Mouse (Mus musculus): ENCODE results near the gene Slc35f1. TPM values are rescaled to one million over a fixed set of nuclear protein-coding genes. Genes with fewer than 3 reads are reported as not detected.

The Slc35f1 gene
- polyA plus RNA-seq, 1 experiment, result 16.3 TPM

DNA sequence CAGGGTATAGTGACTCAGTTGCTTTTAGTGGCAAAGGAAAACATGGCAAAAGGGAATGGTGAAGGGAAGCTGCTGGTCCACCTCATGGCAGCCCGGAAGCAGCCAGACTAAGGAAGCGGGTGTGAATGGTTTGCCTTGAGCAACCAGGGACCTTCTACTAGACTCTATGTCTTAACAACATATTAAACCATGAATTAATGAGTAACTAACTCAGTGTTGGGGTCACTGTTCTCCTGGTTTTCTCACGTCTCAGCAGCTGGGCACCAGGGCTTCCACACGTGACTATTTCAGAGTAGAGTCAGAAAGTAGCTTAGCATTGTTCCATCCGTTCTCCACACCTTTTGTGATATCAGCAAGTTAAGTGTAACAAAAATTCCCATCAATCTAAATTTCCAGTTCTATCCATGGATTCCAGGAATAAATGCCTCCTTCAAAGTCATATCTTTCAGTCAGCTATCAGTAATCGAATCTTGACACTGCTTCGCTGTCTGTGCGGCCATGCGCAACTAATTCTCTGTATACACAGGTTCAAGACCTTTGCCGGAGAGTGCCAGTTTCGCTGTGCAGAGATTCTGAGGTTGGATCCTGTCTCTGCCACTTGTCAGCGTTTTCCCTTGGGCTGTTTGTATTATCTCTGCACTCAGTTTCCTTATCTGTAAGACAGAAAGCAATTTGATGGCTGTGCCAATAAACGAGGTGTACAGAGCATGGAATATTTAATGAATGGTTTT, 65.8 kb downstream of the Slc35f1 start:
- Histone ChIP-seq H3K27me3 (ENCODE audit: control insufficient read depth, insufficient read depth, low read length) (no peaks in the 10 kb centered on the region), H3K27ac (ENCODE audit: insufficient read depth, low read length) (no peak overlapping the region), H3K4me1 (ENCODE audit: control insufficient read depth, insufficient read depth, low read length) (no peaks in the 10 kb centered on the region), H3K4me3 (replicated peaks; ENCODE audit: insufficient read depth, low read depth, low read length) (no peak overlapping the region)
- no peak for DNase-seq
- 71% methylated on average over 13 of the region's 13 CpGs for WGBS
- TF ChIP-seq POLR2A (IDR thresholded peaks at IDR 0.05; ENCODE audit: borderline replicate concordance, insufficient read depth, low read length) (no peak), CTCF (IDR thresholded peaks at IDR 0.05; ENCODE audit: borderline replicate concordance, insufficient read depth, low read depth, low read length) (no peak)

DNA sequence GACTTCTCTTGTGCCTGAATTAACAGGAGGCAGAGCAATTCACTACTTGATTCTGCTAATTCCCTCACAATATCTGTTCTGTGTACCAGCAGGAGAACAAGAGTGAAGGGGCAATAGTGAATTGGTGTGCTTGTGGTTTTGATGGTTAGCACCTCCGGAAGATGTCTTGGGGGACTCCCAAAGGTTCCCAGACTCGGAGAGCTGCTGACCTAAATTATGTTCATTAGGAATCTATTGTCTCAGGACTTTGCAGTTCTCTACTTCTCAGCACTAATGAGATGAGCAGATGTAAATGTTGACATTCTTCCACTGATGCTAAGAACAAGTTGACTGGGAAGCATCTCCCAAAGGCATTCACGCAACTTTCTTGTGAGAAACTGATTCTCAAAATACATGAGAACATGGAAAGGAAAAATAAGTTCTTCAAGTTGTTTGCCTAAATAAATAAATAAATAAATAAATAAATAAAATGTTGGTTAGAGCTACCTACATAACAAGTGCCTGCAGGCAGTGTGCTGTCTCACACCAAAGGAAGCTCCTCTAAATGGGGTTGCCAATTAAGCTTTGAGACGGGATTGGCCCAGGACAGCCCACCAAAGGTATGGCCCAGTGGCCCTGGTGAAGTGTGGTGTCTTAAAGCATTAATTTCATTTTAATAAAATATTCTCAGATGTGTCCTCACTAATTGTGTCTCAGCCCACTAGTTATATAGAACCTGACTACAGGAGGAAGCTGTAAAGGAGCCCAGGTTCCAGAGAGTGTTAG, 67.3 kb downstream of the Slc35f1 start:
- no peak for DNase-seq

DNA sequence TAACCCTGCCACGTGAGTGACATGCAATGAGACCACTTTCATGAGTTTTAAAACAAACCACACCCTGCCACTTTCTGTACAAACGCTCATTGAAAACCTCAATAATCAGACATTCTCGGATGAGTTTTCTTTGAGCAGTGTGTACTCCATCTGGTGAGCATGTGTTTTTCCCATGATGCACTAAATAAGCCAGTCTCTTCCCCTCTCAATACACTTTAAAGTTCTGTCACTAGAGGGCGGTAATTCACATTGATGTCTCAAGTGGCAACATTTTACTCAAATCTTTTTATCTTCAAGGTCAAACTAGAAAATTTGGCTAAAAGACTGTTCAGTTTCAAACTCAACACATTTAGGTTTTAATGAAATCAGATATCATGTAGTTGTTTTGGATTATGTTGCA, 68.3 kb downstream of the Slc35f1 start:
- DNase-seq, result peak in 1 of 2 experiments; percentile 20
- TF ChIP-seq CTCF (IDR thresholded peaks at IDR 0.05; ENCODE audit: borderline replicate concordance, insufficient read depth, low read depth, low read length) (no peak), POLR2A (IDR thresholded peaks at IDR 0.05; ENCODE audit: borderline replicate concordance, insufficient read depth, low read length) (no peak)
- 30% methylated on average over 4 of the region's 4 CpGs for WGBS

More for the DNA sequence above, 67.3 kb downstream of the Slc35f1 start:
- no peaks in the 10 kb centered on the region for H3K4me1 ChIP-seq (ENCODE audit: control insufficient read depth, insufficient read depth, low read length)
- no peak for TF ChIP-seq CTCF (IDR thresholded peaks at IDR 0.05; ENCODE audit: borderline replicate concordance, insufficient read depth, low read depth, low read length)
- no peak for TF ChIP-seq POLR2A (IDR thresholded peaks at IDR 0.05; ENCODE audit: borderline replicate concordance, insufficient read depth, low read length)
- H3K4me3 ChIP-seq (replicated peaks; ENCODE audit: insufficient read depth, low read depth, low read length), result no peak overlapping the region
- WGBS, result 89% methylated on average over 4 of the region's 4 CpGs
- H3K27me3 ChIP-seq (ENCODE audit: control insufficient read depth, insufficient read depth, low read length), result no peaks in the 10 kb centered on the region
- no peak overlapping the region for H3K27ac ChIP-seq (ENCODE audit: insufficient read depth, low read length)

DNA sequence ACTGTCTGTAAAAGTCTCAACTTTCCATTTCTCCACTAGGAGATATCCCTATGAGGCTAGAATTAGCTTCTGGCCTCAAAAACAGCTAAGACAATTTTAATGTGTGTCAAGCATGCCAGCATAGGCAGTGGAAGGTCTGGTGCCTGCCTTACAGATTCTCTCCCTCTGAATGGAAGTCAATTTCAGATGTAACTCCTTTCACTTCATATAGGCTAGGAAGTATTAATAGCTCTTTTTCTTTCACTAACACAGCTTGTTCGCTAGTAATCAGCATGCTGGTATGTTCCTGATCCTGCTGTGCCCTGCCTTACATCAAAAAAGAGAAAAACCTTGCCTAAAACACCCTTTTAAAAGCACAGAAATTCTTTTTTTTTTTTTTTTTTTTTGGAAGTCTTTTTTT, 70.2 kb downstream of the Slc35f1 start:
- WGBS, result 82% methylated on average over 1 of the region's 1 CpGs
- Histone ChIP-seq H3K4me3 (replicated peaks; ENCODE audit: insufficient read depth, low read depth, low read length) (no peak overlapping the region), H3K27me3 (ENCODE audit: control insufficient read depth, insufficient read depth, low read length) (no peaks in the 10 kb centered on the region), H3K4me1 (ENCODE audit: control insufficient read depth, insufficient read depth, low read length) (no peaks in the 10 kb centered on the region), H3K27ac (ENCODE audit: insufficient read depth, low read length) (no peak overlapping the region)
- TF ChIP-seq CTCF (IDR thresholded peaks at IDR 0.05; ENCODE audit: borderline replicate concordance, insufficient read depth, low read depth, low read length) (no peak), POLR2A (IDR thresholded peaks at IDR 0.05; ENCODE audit: borderline replicate concordance, insufficient read depth, low read length) (no peak)
- DNase-seq, result no peak

More for the DNA sequence above, 68.3 kb downstream of the Slc35f1 start:
- H3K27ac ChIP-seq (ENCODE audit: insufficient read depth, low read length), result no peak overlapping the region
- H3K4me3 ChIP-seq (replicated peaks; ENCODE audit: insufficient read depth, low read depth, low read length), result no peak overlapping the region
- no peaks in the 10 kb centered on the region for H3K4me1 ChIP-seq (ENCODE audit: control insufficient read depth, insufficient read depth, low read length)
- no peaks in the 10 kb centered on the region for H3K27me3 ChIP-seq (ENCODE audit: control insufficient read depth, insufficient read depth, low read length)

DNA sequence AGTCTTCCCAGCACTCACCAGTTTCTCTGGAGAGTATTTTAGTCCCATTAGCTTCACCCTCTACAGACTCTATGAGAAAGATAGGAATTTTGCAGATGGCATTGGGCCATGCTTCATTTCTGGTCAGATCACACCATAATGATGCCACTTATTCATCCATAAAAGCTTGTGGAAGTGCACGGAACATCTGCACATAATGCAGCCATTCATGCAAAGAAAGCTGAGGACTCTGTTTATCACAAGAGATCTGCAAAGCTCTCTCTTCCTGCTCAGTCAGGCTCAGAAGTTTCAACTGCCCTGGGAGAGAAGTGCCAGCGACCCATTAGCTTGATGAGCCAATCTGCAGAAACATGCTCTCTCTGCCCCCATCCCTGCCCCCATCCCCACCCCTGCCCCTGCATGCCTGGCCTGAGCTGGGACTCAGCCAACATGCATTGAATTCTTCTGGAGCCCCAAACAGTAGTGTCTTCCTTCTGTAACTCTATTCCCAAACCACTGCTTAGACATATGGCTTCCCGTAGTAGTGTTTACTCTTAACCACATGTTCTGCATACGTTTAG, 89.7 kb downstream of the Slc35f1 start:
- WGBS, result 18% methylated on average over 4 of the region's 4 CpGs
- H3K27ac ChIP-seq (ENCODE audit: insufficient read depth, low read length), result no peak overlapping the region
- DNase-seq, result peak in 1 of 2 experiments; percentile 16

DNA sequence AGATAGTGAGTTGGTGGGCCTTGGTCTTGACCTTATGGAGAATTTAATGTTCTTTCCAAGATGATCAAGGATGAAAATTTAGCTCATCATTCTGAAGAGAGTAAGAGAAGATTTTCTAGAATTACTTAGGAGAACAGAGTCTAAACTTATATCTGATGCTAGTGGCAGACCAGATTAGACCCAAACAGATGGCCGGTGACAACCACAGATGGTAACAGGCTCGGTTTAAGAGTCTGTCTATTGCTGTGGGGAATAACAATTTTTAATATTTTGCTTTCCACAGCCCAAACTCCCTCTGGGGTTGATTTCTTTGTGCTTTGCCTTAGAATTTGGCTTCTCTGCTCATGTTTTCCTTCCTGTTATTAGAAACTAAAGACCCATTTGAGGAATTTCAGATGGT, 96.7 kb downstream of the Slc35f1 start:
- Histone ChIP-seq H3K27me3 (ENCODE audit: control insufficient read depth, insufficient read depth, low read length) (no peaks in the 10 kb centered on the region), H3K4me3 (replicated peaks; ENCODE audit: insufficient read depth, low read depth, low read length) (no peak overlapping the region), H3K4me1 (ENCODE audit: control insufficient read depth, insufficient read depth, low read length) (no peaks in the 10 kb centered on the region), H3K27ac (ENCODE audit: insufficient read depth, low read length) (no peak overlapping the region)
- peak in 1 of 2 experiments; percentile 28 for DNase-seq
- TF ChIP-seq CTCF (IDR thresholded peaks at IDR 0.05; ENCODE audit: borderline replicate concordance, insufficient read depth, low read depth, low read length) (no peak), POLR2A (IDR thresholded peaks at IDR 0.05; ENCODE audit: borderline replicate concordance, insufficient read depth, low read length) (no peak)
- whole genome bisulfite sequencing, result 19% methylated on average over 2 of the region's 2 CpGs

More for the DNA sequence above, 89.7 kb downstream of the Slc35f1 start:
- no peaks in the 10 kb centered on the region for H3K4me1 ChIP-seq (ENCODE audit: control insufficient read depth, insufficient read depth, low read length)
- no peaks in the 10 kb centered on the region for H3K27me3 ChIP-seq (ENCODE audit: control insufficient read depth, insufficient read depth, low read length)
- TF ChIP-seq POLR2A (IDR thresholded peaks at IDR 0.05; ENCODE audit: borderline replicate concordance, insufficient read depth, low read length), result no peak
- TF ChIP-seq CTCF (IDR thresholded peaks at IDR 0.05; ENCODE audit: borderline replicate concordance, insufficient read depth, low read depth, low read length), result no peak
- no peak overlapping the region for H3K4me3 ChIP-seq (replicated peaks; ENCODE audit: insufficient read depth, low read depth, low read length)

DNA sequence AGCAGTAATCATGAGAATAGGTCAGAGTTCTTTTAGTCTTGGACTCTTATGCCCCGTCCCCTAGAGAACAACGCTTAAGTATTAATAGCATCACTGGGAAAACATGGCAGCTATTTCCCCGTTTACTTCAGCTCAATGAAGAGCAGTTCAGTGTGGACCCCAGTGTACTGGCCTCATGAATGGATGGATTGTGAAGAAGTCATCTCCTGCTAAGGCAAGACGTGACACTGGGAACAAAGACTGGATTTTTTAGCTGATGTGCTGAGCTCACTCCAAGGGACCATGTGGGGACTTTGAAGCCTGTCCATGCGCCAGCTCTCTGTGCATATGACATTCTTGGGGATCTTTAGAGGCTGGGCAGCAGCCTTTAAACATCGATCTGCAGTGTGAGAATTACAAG, 101.2 kb downstream of the Slc35f1 start:
- WGBS, result 41% methylated on average over 6 of the region's 6 CpGs
- H3K4me3 ChIP-seq (replicated peaks; ENCODE audit: insufficient read depth, low read depth, low read length), result no peak overlapping the region
- TF ChIP-seq POLR2A (IDR thresholded peaks at IDR 0.05; ENCODE audit: borderline replicate concordance, insufficient read depth, low read length) (no peak), CTCF (IDR thresholded peaks at IDR 0.05; ENCODE audit: borderline replicate concordance, insufficient read depth, low read depth, low read length) (no peak)
- H3K4me1 ChIP-seq (ENCODE audit: control insufficient read depth, insufficient read depth, low read length), result no peaks in the 10 kb centered on the region
- no peaks in the 10 kb centered on the region for H3K27me3 ChIP-seq (ENCODE audit: control insufficient read depth, insufficient read depth, low read length)
- peak in 1 of 2 experiments; percentile 5 for DNase-seq
- H3K27ac ChIP-seq (ENCODE audit: insufficient read depth, low read length), result no peak overlapping the region

Measured in cerebellum, adult 2 months (tissue).